Mouse (Mus musculus) right cerebral cortex, adult 2 months (tissue): ENCODE results near the gene Capn1.

Experiments used
- DNase-seq, 2 experiments: peaks; one replicate each; pipeline ENCODE4 v3.0.0; 2021 to 2022; ENCODE audit warnings: low spot score in 2 of 2

The Capn1 gene

DNA sequence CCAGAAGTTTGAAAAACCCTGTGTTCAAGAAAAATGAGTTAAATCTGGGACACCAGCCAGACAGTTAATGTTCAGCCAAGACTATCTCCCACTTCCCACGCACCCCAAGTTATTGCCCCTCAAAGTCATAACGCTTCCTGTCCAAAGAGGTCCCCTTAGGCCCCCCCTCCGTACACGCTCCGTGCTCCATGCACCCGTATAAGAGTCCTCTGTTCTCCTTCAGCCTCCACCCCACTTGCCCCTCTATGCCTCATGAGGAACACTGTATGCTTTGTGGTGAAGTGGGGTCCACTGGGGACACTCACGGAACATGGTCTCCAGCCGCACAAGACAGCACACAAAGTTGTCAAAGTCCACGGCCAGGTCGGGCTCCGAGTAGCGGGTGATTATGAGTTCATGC lies 25.7 kb downstream of the Capn1 start:
- no peak for DNase-seq

DNA sequence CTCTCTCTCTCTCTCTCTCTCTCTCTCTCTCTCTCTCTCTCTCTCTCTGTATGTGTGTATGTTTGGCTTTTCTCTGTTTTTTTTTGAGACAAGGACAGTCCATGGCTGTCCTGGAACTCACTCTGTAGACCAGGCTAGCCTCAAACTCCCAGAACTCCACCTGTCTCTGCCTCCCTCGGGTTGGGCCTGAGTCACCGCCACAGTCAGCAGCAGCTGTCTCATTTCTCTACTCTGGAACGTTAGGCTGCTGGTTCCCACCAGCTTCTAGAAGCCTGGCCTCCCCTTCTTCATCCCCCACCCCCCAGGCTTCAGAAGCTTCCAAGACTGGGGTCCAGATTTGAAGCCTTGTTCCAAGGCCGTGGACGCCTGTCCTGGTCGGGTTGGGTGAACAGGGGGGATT lies 26.1 kb downstream of the Capn1 start:
- no peak for DNase-seq

DNA sequence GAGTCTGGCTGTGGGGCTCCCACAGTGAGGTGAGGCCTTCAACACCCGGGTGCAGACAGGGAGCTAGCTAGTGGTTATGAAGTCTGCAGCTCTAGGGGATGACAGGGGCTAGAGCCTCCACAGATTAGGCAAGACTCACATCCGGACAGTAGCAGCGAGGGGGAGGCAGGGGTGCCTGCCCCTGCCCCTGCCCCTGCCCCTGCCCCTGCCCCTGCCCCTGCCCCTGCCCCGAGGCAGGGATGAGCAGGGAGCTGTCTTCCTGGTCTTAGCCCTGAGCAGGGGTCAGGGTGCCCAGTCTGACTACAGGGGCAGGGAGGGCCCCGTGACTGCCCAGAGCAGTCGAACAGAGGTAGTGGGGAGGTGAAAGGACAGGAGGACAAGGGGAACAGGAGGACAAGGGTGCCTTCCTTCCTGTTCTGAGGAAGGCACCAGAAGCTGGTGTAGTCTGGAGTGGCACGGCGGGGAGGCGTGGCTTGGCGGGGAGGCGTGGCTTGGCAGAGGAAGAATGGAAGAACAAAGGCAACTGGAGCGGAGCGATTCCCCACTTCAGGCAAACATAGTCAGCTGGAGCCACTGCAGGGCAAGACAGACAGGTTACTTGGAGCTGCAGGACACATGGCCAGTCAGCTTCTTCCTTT lies 26.8 kb downstream of the Capn1 start:
- DNase-seq: peak; percentile 11 to 26

DNA sequence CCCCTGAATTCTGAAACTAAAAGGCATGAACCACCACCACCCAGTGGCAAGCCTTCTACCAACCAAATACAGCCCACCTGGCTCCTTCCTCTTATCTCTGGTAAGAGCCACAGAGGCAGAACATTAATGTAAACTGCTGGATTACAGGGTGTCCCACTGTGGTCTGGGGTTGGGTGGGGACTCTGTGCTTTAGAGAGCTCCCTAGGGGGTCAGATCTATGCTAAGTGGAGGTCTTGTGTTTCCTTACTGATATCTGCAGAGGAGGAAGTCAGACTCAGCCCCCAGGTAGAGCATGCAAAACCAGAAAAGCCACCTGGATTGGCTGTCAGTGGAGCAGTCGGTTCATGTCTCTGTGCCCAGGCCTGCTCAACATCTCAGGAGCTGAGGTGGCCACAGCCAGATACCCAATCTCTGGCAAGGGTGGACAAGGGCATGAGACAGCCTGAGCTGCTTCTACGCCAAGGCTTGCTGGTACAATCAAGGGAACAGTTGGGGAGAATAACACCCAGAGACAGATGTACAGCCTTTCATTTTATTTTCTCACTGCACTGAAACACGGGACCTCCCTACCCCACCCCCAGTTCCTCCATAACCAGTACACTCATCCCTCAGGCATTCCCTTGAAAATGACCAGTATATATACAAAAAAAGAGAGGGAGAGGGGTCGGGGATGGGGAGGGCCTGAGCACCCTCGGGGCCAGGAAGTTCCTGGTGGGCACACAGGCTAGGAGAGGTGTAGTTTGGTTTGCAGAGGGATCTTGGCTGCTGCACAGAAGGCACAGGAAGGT lies 27.5 kb downstream of the Capn1 start:
- DNase-seq: no peak

DNA sequence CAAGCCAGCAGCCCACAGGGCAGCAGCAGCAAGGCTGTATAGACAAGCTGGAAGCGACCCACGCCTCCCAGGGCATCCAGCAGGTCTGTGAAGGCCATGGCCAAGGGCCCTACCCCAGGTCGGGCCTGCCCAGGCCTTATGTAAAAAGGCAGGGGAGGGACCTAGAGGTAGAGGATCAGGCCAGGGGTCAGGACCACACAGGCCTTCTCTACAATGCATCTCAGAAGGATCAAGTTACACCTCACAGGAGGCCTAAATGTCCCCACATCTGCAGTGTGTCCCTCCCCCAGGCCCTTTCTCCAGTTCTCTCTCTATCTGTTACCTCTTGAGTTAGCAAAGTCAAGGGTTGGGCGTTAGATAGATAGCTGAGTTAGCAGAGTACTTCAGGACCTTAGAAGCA lies 29.7 kb downstream of the Capn1 start, which contains the start of gene Slc22a20:
TSS of gene Slc22a20 (minus strand) at position 101 of the 400 bp plus-strand sequence.
- DNase-seq: no peak

DNA sequence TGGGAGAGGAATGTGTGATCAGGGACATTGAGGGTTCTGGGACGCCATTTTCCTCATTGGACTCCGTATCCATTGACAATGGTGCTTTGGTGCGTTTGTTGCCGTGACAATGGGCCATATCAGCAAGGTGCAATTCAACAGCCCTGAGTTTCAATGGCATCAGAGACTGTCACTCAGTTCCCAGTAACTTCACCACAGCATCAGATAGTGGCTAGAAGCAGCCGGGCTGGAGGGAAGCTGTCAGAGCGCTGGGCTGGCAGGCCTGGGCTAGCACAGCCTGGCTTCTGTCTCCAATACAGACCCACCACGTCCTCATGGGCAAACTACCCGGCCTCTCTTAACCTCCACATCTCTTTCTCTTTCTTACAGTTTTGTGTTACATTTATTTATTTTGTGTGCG lies 35.2 kb downstream of the Capn1 start:
- DNase-seq: no peak

DNA sequence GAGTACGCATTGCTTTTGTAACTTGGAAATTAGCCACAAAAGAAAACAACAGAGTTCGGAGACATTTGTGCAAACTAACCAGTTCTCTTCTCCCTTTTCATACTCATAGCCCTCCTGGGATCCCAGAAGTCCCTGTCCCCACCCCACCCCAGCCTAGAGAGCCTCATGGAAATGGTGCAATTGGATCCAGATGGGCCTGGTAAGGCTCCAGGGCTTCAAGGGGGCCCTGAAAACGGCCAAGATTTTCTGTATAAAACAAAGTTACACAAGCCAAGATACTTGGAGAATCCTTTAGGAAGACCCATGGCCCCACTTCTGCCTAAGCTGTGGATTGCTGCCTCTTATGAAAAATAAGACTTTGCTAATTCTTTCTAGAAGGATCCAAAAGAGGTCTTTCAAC lies 38.0 kb downstream of the Capn1 start:
- DNase-seq: no peak

DNA sequence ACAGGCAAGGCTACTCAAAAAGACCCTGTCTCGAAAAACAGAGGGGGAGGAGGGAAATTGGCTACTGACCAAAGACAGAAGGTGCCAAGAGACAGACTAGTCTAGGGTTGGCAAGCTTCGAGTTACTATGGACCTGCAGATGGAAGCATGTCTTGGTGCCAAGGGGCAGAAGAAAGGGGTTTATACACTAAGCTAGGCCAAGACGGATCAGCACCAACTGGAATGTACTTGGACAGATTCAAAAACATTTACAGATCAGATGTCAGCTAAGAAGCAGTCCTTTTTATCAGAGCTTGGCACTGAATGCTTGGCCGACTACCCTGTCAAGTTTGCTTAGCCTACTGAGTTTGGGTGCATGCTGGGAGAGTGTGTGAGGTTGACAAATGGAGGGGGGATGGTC lies 40.0 kb downstream of the Capn1 start:
- no peak for DNase-seq

DNA sequence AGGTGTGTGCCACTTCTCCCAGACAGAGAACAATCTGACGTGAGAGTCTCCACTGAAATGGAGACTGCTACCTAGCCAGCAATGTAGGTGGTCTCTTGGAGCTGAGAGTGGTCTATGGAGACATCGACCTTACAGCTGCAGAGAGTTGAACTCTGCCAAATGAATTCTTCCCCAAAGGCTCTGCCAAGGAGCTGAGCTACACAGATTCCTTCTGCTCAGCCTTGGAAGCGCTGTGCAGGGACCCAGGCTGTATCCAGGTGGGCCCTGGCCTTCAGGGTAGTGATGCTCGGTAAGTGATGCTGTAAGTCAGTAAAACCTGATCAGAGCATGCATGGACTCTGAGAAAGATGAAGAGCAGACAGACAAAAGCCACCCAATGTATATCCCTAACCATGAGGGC lies 40.6 kb downstream of the Capn1 start:
- no peak for DNase-seq

DNA sequence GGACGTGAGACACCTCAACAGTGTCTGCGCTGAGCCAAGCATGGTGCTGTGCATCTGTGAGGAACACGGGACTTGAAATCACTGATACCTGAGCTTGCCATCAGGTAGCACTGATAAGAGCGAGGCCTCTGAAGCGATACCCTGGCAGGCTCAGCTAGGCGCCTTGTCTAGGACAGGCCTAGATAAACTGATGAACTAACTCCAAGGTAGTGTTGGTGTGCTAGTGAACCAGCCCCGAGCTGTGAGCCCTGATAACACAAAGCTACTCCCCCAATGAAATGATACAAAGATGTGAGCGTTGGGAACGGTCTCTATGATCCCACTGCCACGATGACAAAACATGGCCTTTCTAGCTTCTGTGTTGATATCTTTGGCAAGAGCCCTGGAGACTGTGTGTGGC lies 48.0 kb downstream of the Capn1 start:
- DNase-seq: no peak

DNA sequence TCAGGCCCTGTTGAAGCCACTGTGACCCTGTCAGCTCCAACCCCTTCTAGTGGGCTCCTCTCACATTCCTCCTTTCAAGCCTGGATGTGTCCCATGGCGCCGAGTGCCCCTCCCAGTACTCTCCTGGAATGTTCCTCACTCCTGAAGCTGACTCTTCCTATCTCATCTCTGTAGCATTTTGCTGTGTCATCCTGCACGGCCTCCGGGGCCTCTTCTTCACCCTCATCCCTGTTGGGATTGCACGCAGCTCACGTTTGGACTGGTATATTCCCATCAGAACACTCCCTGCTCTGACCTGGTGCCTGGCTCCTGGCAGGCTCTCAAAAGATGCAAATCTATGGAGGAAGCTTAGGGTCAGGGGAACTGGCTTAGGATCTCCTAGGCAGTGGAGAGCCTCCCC lies 48.9 kb downstream of the Capn1 start:
- DNase-seq: no peak

DNA sequence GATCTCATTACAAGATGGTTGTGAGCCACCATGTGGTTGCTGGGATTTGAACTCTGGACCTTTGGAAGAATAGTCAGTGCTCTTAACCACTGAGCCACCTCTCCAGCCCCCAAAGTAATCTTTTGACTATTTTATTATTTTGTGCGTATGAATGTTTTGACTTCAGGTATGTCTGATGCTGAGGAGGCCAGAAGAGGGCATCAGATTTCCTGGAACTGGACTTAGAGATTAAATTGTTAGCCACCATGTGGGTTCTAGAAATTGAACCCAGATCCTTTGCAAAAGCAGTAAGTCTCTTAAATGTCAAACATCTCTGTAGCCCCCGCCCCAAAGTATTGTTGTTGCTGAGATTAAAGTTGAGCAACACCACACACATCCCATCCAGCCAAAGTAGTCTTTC lies 49.8 kb downstream of the Capn1 start:
- DNase-seq: no peak

DNA sequence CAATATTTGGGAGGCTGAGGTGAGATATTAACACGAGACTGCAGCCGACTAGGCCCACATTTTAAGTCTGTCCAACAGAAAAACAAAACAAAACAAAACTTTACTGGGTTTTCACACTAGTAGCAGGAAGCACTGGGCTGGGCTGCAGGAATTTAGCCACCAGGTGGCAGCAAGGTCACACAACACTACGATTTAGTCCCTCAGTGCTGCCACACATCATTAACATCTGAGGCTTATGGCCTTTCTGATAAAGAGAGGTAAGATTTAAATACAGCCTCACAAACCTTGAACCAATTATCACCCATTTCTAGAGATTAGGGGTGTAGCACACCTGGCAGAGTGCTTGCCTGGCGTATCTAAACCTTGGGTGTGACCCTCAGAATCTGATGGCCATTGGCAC lies 50.4 kb downstream of the Capn1 start:
- peak; percentile 75 to 82 for DNase-seq

DNA sequence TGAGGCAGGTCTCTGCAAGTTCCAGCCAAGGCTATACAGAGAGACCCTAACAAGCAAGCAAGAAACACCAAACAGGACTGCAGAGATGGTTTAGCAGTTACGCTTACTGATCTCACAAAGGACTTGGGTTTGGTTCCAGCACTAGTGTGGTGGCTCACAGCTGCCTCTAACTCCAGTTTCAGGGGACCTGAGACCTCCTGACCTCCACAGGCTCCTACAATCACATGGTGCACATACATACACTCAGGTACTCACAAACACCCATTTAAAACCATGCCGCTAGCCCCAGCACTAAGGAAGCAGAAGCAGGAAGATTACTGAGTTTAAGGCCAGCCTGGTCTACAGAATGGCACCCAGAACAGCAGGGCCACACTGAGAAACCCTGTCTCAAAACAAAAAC lies 50.9 kb downstream of the Capn1 start:
- no peak for DNase-seq

DNA sequence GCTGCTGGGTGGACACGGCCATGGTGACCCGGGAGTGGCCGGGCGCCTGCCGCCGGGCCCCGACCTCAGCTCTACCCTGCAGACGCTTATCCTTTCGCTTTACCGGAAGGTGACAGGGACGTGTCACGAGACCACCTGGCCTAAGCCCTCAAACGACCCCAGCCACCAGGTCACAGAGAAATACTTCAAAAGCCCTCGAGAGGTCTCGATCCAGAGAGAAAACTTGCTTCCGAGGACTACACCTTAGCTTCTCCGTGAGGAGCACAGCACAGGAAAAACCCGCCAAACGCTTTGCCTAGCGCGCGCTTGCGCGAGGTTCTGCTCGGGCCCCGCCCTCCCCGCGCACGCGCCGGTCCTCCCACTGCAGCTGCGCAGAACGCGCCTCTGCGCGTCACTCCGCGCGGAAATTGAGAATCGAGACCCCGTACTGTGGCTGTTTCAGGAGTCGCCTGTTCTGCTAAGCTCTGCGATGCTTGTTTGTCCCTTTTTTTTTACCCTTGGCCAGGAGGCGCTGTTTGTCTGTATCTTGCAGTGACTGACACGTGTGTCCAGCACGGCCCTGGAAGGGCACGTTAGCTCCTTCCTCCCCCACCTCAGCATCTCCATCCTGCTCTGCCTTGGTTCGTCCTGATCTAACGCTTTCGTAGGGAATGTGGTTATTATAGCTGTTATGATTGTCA lies 51.7 kb downstream of the Capn1 start, which contains the start of gene Pola2:
TSS of gene Pola2 (minus strand) at position 320 of the 680 bp plus-strand sequence.
- peak; percentile 89 to 90 for DNase-seq

DNA sequence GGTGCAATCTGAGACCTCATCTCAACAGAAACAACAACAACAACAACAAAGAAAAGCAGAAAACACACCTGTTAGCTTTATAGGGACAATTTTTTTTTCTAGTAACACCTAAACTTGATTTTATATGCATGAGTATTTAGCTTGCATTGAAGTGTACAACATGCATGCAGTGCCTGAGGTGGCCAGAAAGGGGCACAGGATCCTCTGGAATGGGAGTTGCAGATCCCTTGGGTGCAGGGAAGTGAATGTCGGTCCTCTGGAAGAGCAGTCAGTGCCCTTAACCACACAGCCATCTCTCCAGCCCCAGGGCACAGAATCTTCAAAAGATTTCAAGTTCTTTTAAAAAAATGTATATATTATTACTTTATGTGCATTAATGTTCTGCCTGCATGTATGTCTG lies 53.0 kb downstream of the Capn1 start:
- no peak for DNase-seq

DNA sequence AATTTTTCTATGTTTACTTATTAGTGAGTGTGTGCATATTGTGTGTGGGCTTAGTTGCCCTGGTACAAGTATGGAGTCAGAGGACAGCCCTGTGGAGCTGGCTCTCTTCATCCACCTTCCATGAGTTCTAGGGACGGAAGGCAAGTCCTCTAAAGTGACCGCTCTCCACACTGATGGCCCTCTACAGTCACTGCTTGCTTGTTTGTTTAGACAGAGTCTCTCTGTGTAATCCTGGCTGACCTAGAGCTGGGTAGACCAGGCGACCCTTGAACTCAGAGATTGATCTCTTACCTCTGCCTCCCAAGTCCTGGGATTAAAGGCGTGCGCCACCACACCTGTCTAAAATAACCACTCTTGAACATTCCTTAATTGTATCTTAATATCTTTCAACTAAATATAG lies 58.3 kb downstream of the Capn1 start:
- no peak for DNase-seq

DNA sequence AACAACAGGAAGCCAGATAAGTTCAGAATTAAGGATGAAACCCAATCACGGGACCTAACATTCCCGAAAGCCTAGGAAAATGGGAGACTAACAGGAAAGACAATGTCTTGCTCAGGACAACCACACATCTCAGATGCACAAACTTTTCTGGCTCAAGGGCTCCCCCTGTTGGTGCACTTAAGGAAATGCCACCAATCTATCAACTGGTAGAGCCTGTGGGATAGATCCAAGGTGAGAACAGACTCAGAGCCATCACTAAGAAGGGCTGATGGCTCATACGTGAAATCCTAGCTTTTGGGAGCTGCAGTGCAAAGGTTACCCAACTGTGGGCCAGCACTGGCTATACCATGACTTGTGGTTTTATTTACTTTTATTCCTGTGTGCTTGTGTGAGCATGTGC lies 59.0 kb downstream of the Capn1 start:
- peak; percentile 76 to 82 for DNase-seq

DNA sequence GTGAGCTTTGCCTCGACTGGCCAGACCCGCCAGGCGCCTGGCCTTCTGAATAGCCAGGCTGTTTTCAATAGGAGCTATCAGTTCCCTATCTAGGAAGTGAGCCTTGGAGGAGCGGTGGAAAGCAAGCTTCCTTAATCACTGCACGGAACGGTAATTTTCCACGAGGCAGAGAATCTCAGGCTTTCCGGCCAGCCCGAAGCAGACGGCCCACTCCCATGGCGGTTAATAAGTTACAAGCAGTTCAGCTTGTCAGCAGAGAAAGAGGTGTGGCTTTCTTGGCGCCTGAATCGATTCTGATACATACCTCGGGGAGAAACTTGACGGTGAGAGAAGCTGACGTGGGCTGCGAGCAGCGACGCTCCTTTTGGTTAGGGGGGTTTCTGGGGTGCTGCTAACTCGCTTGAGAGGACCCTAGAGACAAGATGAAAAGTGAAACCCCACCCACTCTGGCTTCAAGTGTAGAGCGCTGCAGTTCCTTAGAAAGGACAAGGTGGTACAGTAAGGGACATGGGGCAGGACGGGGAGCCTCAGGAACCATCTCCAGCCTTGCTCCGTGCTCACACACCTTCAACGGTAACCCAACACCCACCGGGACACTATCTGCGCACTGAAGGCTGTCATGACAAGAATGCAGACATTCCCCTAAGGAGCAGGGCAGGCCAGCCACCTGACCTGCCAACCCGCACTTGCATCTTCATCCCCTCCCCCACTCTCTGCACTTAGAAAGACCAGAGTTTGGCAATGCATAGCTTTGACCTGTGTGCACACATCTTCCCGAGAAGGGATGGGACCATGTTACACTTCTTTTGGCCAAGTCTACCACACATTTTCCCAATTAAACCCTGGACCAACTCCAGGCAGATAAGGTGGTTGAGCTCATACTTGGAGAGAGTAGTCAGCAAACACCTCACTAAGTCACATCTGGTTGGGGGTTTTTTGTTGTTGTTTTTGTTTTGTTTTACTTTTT lies 59.7 kb downstream of the Capn1 start:
- no peak for DNase-seq

DNA sequence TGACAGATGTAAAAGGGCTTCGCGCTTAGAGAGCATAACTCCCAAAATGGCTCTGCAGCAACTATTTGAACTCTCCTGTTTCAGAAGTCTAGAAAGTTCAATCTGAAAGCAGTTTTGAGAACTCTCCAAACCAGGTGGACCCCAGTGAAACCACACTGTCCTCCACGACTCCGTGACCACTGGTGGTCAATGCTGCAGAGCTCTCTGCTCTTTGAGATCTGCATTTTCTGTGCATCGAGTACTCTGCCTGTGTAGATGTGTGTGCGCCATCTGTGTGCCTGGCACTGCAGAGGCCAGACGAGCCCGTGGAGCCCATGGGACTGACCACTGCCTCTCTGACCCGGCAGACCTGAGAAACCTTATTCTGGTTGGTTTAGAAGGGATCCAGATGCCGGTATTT lies 60.8 kb downstream of the Capn1 start:
- DNase-seq: no peak

DNA sequence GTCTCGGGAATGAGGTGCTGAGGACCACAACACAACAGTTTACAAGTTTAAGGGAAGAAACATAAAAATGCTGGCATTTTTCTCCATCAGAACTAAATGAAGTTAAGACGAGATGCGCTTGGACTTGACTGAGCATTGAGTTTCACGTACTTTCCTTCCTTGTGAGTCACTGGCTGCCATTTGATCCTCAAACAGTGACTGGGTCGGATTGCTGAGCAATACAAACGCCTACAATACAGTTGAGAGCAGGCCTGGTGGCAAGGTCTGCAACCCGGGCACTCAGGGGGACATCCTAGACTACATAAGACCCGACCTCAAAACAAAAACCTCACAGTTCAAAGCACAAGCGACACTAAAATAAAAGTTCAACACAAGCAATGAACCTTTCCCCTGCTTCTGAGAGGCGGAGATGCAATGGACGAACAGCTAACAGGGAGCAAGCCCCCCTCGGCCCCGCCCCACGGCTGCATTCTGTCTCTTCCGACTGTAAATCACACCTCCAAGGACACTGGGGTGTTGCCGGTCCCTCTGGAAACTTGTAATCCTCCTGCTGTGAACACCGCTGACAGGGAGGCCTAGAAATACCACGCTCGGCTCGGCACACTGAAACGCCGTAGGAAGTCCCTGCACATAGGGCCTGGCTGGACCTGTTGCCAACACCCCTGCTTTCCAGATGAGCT lies 61.5 kb downstream of the Capn1 start:
- no peak for DNase-seq
